Mouse (Mus musculus) frontal cortex, adult (tissue): ENCODE results near the gene Zcrb1.
A peak's percentile ranks its signal among the peaks of the same experiment; 100 is the strongest.
"Not testable (repeated sequence)": the region's sequence is repeated elsewhere in the genome, so short reads cannot be mapped to it uniquely, and the experiment has no call there.

Experiments
- ATAC-seq: cut with Nextera tagmentation; 2 replicates; pipeline ENCODE4 v1.9.2; 2017; ENCODE audit warnings: mild to moderate bottlenecking, moderate library complexity, mixed read lengths; ENCODE audit not compliant: low TSS enrichment

The Zcrb1 gene

DNA sequence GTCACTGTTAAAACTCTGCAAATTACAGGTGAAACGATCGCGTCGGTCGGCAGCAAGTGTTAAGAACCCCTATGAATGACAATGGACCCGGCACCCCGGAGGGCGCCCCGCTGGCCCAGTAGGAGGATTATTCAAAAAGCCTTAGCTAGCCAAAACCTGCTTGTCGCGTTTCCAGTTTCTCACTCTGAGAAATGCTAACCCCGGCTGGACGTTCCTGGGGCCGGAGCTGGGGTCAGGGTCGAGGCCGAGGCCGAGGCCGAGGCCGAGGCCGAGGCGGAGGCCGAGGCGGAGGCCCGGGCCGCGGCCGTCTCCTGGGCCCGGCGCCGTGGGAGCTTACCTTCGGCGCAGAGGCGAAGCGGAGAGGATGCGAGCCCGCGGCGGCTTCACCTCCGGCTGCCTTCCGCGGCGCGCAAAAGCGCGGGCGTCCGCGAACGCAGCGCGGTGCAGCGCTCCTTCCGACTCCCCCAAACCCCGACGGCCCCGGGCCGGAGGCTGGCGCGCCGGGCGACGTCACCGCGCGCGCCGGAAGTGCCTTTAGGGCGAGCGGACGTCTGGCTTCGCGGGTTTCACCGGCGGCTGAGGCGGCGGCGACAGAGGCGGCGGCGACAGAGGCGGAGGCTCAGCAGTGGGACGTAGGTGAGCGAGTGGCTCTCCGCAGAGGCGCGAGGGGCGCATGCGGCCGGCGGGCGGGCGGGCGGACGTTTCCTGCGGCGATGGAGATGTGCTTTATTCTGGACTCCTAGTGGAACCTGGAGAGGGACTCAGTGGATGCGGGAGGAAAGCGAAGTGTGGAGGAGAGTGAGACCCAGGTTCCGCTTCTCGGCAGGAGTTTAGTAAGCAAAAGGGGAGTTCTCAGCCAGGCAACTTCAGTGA is at the start of gene Zcrb1, which contains the start of gene Pphln1:
Gene Zcrb1 (minus strand): TSS at position 509 of the 873 bp plus-strand sequence.
Gene Pphln1 (plus strand): TSS at position 525 of the 873 bp plus-strand sequence.
- peak; percentile 97 for ATAC-seq

DNA sequence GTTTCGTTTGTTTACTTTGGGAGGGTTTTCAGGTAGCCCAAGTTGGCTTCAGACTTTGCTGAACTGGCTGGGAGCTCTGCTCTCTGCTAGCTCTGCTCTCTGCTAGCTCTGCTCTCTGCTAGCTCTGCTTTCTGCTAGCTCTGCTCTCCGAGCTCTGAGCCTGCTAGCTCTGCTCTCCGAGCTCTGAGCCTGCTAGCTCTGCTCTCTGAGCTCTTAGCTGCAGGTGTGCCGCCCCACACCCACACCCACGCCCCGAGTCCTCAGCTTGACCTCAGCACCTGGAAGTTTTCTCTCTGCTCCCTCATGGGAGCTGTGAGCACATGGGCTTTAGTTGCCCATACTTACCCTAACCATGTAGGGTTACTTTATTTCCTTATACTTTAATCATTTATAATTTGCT is 45.5 kb upstream of the Zcrb1 start:
- no peak for ATAC-seq

DNA sequence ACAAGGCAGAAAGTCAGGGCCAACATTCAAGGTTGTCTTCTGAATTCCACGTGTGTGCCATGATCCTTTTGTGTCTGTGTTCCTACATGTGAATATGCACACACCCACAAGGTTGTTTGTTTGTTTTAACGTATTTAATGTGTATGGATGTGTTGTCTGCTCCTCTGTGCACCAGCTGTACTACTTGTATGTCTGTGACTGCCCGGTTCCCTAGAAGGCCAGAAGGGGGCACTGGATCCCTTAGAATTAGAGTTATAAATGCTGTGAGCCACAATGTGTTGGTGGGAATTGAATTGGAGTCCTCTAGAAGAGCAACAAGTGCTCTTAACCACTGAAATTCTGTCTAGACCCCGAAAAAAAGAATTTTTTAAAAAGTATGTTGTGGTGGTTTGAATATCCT is 44.1 kb upstream of the Zcrb1 start:
- ATAC-seq = no peak

DNA sequence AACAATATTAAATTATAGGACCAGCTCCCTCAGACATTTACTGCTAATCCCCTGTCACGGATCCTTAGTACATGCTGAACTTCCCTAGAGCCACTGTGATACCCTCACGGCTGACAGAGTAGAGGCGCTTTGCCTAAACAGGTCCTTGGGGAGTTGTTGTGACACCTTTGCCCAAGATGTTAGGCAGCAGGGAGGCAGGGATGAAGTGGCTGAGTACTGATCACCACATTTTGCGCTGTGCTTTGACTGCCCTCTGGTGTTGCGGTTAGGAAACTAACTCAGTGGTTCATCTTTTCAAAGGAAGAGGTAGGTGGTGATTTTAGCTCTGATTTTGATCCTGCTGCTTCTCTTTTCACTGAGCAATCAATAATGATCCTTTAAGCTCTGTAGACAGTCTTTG is 40.5 kb upstream of the Zcrb1 start:
- peak; percentile 93 for ATAC-seq

DNA sequence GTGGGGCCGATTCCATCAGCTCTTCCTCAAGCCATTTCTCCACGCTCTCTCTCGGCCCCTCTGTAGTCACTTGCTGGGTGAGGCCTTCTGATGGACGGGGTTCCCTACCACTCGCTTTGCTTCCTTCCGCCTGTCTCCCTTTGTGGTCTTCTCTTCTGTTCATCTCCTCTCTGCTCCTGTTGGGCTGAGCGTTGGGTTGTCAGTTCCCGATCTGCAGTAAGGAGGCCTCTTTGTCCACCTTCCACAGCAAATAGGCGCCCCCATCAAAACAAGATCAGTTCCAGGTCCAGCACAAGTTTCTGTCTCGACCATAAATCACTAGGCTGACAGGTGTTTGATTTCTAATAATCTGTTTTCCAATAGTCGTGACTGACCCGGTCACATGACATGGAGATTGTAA is 37.9 kb upstream of the Zcrb1 start:
- ATAC-seq = no peak

DNA sequence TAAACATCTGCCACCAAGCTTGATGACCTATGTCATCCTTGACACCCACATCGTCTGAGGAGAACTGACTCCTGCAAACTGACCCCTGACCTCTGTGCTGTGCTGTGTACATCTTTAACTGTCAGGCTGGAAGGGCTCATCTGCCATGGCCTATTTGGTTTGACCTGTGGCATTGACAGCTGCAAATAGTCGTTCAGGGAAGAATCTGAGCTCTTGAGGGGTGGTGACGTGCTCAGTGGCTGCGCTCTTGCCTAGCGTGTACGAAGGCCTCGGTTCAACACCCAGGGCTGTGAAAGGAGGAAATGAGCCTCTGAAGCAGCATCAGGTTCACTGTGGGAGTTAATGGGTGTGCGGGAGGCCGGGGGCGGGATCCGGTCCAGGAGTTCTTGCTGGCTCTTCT is 35.7 kb upstream of the Zcrb1 start:
- no peak for ATAC-seq

DNA sequence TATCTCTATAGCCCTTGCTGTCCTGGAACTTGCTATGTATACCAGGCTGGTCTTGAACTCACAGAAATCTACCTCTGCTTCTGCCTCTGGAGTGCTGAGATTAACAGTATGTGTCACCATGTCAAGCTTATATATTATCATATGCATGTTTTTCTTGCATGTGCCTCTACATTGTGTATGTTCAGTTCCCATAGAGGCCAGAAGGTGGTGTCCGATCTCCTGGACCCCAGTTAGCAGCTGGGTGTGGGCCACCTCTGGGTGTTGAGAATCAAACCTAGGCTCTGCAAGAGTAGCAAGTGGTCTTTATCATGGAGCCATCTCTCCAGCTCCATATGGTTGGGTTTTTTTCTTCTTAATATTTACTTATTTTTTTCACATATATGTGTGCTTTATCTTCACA is 24.4 kb upstream of the Zcrb1 start:
- ATAC-seq = no peak

DNA sequence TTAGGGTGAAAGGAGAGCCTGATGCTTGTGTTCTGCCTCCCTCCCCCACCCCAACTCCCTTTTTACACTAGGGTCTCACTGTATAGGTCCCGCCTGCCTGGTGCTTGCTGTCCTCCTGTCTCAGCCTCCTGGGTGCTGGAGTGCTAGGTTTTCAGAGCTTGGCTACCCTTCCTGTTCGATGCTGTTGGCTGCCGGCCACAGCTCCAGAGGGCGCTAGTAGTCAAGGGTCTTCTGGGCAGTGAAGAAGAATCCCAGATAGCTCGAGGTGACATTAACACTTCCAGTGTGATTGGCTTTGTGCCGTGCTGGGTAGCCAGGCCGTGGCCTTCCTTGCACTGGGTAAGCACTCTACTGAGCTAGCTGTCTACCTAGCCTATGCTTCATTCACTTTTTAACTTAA is 22.5 kb upstream of the Zcrb1 start:
- no peak for ATAC-seq

DNA sequence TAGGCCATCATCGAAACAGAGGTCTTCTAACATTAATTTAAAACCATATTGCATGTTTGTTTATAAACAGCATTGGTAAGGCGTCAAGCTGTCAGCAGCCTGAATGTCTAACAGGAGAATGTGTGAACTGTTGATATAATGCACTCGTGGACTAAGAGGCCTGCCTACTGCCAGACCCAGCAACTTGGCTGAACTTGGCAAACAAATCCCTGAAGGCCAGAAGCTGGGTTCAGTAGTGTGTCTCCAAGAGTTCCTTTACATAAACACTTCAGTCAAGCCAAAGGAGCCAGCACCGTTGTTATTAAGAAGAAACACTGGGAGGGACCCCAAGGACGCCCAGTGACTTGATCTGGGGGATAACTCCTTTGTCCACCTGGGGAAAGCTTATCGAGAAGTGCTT is 18.2 kb upstream of the Zcrb1 start:
- no peak for ATAC-seq

DNA sequence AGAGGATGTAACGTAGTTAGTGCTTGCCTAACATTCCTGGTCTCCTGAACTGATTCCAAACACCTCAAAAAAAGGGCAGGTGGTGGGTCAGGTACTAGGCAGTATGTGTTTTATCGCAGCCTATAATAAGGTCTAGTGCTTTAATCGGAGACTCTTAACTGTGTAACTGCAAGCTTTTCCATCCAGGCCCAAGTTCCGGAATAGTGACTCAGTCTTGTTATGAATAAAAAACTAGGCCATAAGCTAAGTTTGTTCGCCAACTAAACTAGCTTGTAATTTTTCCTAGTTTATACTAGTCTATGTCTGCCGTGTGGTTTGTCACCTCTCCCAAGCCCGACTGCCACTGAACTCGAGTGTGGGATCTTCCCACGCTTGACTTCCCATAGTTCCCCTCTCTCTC is 16.3 kb upstream of the Zcrb1 start:
- ATAC-seq = peak; percentile 65

DNA sequence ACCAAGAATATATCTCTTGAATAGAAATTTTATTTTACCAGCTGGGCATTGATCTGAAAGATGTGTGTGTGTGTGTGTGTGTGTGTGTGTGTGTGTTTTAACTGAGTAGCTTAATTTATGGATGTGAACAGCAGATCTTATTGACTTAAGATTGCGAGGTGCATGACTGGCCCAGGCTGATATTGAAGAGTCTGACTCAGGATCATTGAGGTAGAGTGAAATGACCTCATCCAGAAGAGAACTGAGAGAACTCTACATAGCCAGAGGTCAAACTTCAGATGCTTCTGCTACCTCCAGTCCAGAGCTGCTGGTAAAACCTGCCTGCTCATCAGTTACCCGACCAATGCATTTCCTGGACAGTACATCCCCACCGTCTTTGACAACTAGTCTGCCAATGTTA is 14.3 kb upstream of the Zcrb1 start:
- ATAC-seq = no peak

DNA sequence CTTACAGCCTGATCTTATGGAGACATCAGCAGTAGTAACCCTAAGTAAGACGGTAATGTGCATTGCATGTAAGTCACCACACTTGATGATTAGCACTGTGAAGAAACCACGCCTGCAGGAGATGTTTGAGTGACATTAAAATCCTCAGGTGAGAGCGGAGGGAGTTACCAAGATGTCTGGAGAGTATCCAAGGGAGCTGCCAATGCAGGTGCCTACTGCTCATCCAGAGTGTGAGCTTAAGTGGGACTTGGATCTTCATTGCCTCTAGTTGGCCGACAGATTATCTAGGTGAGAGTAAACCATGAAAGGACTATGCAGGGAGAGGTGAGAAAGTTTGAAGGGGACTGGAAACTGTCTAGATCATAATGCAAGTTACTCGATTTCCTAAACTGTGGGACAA is 8.4 kb upstream of the Zcrb1 start:
- ATAC-seq = no peak

DNA sequence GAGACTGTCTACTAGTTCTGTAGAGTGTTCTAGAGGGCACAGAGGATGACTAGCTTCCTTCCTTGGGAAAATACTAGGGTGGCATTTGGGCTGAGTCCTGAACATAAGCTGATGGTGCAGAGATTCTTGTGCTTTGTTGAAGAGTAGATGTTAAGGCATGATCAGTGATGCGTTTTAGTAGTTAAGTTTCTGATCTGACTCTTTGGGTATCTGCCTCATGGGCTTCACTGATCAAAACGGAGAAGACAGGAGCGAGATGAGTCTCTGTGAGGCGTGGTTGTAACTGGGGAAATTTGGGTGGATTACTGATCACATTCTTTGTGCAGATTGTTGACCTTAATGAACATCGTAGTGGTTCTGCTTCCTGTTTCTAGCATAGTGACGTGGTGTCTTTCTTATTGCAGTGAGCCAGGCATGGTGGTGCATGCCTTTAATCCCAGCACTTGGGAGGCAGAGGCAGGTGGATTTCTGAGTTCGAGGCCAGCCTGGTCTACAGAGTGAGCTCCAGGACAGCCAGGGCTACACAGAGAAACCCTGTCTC is 7.4 kb upstream of the Zcrb1 start:
- ATAC-seq = no peak

DNA sequence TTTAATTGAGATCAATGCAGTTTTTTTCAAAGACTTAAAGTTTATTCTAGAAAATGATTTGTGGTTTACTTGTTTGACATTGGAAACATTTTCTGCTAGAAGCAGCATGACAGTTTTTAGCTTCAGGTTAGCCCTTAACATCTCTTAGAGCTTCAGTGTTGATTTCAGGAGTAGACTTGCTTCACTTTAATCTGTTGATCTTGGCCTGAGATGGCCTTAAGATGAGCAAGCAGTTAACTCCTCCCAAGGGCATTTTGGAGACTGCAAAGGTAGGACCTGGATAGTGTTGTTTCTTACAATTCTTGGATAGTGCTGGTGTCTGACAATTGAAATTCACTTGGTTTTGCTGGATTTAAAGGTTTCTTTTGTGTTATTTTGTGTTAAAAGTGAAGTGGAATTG is 6.7 kb upstream of the Zcrb1 start:
- no peak for ATAC-seq

DNA sequence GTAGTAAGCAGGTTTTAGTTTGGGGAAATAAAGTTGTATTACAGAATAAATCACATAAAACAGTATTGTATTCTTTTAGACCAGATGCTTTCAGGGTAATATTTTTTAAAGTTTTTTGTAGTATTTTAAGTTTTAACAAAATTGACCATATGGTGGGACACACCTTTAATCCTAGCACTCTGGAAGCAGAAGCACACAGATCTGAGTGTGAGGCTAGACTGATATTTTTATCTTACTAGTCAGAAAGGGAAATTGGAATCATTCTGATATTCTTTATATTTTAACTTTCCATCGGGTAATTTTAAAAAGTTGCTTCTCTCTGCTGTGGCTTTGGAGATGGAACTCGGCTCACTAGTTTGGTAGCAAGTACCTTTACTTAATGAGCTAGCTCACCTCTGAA is 4.6 kb upstream of the Zcrb1 start:
- no peak for ATAC-seq

DNA sequence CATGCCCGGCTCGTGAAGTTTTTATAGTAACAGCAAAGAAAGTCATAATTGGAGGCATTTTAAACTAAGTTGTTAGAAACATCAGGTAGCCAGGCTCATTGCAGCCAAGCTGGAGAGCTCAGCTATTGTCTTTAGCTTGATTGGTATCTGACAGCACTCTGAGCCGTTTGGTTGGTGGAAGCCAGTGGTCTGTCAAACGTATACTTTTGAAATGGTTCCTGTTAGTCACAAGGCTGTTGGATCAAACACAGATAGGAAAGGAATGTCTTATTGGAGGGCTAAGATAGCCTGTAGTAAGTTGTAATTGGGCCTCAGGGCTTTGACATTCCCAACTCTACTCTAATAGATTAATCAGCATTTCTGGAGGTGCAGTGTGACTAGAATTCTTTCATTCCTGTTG is 3.3 kb upstream of the Zcrb1 start:
- no peak for ATAC-seq

DNA sequence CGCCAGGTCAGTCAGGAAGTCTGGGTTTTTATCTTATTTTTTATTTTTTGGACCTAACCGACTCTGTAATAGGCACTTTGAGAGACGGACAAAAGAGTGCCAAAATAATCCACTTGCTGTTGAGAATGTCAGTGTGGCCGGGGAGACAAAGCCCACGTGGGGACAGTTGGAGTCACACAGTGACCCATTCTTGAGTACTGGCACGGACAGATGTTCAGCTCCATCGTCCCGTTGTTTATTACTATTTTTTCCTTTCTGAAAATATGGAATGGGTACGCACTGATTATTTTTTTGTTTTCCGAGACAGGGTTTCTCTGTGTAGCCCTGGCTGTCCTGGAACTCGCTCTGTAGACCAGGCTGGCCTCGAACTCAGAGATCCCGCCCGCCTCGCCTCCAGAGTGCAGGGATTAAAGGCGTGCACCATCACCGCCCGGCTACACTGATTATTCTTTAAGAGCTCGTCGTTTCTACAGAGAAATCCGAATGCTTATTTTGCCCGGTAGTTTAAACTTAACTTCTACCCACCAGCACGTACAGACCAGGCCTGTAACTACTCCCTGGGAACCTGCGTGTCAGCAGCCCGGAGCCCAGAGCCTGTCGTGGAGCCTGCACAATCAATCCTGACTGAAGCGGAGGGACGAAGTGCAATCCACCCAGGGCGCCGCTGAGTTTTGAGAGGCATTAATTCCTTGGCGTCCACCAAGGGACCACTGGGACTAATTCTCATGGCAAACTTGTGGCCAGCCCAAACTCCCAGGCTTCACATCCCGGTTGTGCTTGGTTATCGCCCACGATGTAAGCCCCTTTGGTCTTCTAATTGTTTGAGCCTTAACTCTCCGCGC is 786 bp upstream of the Zcrb1 start:
- no peak for ATAC-seq

DNA sequence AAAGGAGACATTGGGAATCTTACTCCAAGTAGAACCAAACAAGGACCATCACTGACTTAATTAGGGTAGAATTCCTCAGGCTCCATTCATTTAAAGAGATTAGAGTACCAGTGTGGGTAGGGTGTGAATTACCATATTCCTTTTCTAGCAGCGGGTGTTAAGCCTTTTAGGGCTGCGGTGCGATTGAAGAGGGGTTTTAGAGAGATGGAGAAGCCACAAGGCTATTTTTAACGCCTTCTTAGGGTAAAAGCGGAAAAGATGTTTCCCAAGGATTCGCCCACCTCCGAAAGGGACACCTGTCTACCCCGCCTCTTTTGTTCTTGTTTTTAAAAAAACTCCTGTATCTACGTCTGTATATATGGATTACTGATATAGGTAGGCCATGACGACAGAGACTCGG is 865 bp downstream of the Zcrb1 start:
- ATAC-seq = no peak

DNA sequence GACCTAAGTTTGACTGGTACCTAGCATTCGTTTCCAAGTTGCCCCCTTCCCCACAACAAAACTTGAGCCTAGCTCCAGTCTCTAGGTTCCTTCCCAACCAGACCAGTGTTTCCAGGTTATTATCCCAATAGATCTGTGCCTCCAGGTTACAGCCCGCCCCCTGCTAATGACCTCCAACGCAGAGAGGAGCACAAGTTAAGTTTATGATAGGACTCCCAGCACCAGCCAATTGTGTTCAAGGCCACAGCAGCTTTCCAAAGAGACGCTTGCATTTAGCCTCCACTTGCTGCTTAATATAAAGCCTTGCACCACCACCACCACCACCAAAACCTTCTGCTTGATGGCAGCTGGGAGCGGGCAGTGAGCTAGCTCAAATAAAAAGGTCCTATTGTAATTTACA is 16.8 kb downstream of the Zcrb1 start:
- ATAC-seq = no peak

DNA sequence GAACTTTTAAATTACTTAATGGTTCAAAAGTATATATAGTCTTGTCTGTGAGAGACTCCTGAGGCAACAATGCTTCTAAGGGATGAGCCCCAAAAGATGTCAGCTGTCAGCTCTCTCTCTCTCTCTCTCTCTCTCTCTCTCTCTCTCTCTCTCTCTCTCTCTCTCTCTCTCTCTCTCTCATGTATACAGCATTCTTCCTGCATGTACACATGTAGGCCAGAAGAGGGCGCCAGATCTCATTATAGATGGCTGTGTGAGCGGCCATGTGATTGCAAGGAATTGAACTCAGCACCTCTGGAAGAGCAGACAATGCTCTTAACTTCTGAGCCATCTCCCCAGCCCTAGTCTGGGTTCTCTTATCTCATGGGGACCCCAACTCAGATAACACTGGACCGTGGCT is 19.0 kb downstream of the Zcrb1 start:
- no peak for ATAC-seq

DNA sequence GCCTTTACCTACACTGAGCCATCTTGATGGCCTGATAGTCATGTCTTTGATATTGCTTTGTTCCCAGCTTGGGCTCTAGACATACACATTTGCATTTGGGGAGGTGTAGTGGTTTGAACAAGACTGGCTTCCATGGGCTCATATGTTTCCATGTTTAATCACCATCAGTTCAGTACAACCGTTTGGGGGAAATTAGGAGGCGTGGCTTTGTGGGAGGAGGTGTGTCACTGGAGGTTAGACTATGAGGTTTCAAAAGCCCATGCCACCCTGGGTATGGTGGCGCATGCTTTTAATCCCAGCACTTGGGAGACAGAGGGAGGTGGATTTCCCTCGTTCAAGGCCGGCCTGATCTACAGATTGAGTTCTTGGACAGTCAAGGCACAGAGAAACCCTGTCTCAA is 22.4 kb downstream of the Zcrb1 start:
- ATAC-seq = no peak

DNA sequence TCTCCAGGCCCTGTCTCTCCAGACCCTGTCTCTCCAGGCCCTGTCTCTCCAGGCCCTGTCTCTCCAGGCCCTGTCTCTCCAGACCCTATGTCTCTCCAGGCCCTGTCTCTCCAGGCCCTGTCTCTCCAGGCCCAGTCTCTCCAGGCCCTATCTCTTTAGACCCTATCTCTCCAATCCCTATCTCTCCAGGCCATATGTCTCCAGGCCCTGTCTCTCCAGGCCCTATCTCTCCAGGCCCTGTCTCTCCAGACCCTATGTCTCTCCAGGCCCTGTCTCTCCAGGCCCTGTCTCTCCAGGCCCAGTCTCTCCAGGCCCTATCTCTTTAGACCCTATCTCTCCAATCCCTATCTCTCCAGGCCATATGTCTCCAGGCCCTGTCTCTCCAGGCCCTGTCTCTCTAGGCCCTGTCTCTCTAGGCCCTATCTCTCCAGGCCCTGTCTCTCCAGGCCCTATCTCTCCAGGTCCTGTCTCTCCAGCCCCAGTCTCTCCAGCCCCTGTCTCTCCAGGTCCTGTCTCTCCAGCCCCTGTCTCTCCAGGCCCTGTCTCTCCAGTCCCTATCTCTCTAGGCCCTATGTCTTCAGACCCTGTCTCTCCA is 25.5 kb downstream of the Zcrb1 start:
- not testable (repeated sequence) for ATAC-seq
